Mouse (Mus musculus) testis, adult 2 months (tissue): Measurements from ENCODE around the gene Plxna4. TPM values are rescaled to one million over a fixed set of nuclear protein-coding genes. Genes with fewer than 3 reads are reported as not detected.
"Not testable (repeated sequence)": the region's sequence is repeated elsewhere in the genome, so short reads cannot be mapped to it uniquely, and the experiment has no call there.

Source experiments
- H3K27ac ChIP-seq: fragments of 200-500 bp; 2 replicates; pipeline ENCODE4 v1.5.1; 2012; ENCODE audit warnings: low read depth, low read length; ENCODE audit not compliant: control insufficient read depth, insufficient read depth
- H3K27me3 ChIP-seq: fragments of 200-500 bp; 2 replicates; pipeline ENCODE4 v1.6.1; 2012; ENCODE audit warnings: mild to moderate bottlenecking, low read length, moderate library complexity; ENCODE audit not compliant: control insufficient read depth, insufficient read depth
- H3K36me3 ChIP-seq: fragments of 200-500 bp; 2 replicates; pipeline ENCODE4 v1.6.1; 2012; ENCODE audit warnings: mild to moderate bottlenecking, low read length; ENCODE audit not compliant: control insufficient read depth, insufficient read depth
- H3K4me1 ChIP-seq: fragments of 200-500 bp; 2 replicates; pipeline ENCODE4 v1.6.1; 2012; ENCODE audit warnings: low read length; ENCODE audit not compliant: control insufficient read depth, insufficient read depth
- H3K4me3 ChIP-seq: fragments of 200-500 bp; 2 replicates; pipeline ENCODE4 v1.5.1; 2012; ENCODE audit warnings: low read depth, mild to moderate bottlenecking, low read length, moderate library complexity, mixed read lengths; ENCODE audit not compliant: control insufficient read depth
- CTCF ChIP-seq: fragments of 200-500 bp; IDR thresholded peaks from 2 replicates; pipeline ENCODE4 v1.5.1; 2012; ENCODE audit warnings: low read depth, mild to moderate bottlenecking, inconsistent platforms, low read length, moderate library complexity; ENCODE audit not compliant: control insufficient read depth, insufficient read depth, insufficient replicate concordance
- POLR2A ChIP-seq: fragments of 200-500 bp; IDR thresholded peaks from 2 replicates; pipeline ENCODE4 v1.6.1; 2012; ENCODE audit warnings: low read depth, mild to moderate bottlenecking, inconsistent platforms, low read length, moderate library complexity; ENCODE audit not compliant: control insufficient read depth
- polyA plus RNA-seq: library from polyadenylated mRNA; depleted of rRNA; stranded (reverse); fragments of >200 nt; gene quantifications from 2 replicates; pipeline ENCODE4 v1.2.3, GENCODE M21; 2012

Plxna4 gene
- polyA plus RNA-seq, 1 experiment: 0.62 TPM

DNA sequence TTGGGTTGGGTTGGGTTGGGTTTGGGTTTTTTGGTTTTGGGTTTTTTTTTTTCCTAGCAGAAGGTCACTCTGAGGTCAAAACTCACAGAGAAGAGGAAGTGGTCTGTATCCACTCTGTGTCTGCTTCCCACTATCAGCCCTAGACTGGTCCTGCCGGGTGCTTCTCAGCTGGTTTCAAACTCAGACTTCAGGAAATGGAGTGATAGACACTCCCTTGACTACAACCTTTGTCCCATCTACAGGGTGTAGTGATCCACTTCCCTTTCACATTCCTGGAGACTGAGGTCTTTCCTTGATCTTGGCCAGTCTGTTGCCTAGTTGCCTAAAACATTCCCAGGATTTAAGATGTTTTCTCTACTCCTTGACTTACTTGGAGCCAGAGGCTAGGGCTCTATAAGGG, 76.0 kb downstream of the Plxna4 start:
- Histone ChIP-seq H3K27ac (no peak overlapping the region), H3K27me3 (no peaks in the 10 kb centered on the region), H3K4me1 (no peaks in the 10 kb centered on the region), H3K4me3 (no peak overlapping the region), H3K36me3 (no peaks in the 10 kb centered on the region)
- TF ChIP-seq CTCF (no peak), POLR2A (no peak)

GRCm38 (mm10) chr6:32510924-32511323, 77.1 kb downstream of the Plxna4 start:
- no peaks in the 10 kb centered on the region for H3K36me3 ChIP-seq
- TF ChIP-seq POLR2A (no peak), CTCF (no peak)
- H3K4me3 ChIP-seq: no peak overlapping the region
- H3K27ac ChIP-seq: no peak overlapping the region
- no peaks in the 10 kb centered on the region for H3K4me1 ChIP-seq
- no peaks in the 10 kb centered on the region for H3K27me3 ChIP-seq

DNA sequence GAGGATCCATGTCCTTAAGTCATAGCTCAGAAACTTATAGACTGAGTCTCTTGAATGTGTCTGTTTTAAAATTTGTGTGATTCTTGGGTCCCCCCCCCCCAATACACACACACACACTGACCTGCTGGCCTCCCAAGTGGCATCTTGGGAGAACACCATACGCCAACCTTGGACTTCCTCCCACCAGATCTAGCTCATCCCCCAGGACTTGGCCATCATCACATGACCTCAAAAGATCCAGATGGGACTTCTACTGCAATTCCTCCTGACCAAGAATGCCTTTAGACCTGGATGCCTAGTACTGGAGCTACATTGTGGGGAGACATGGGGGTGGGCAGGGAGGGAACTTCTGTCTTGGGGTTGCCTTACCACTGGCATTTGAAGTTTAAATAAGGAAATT, 77.5 kb downstream of the Plxna4 start:
- Histone ChIP-seq H3K36me3 (no peaks in the 10 kb centered on the region), H3K4me1 (no peaks in the 10 kb centered on the region), H3K27ac (no peak overlapping the region), H3K27me3 (no peaks in the 10 kb centered on the region), H3K4me3 (no peak overlapping the region)
- no peak for TF ChIP-seq CTCF
- no peak for TF ChIP-seq POLR2A

DNA sequence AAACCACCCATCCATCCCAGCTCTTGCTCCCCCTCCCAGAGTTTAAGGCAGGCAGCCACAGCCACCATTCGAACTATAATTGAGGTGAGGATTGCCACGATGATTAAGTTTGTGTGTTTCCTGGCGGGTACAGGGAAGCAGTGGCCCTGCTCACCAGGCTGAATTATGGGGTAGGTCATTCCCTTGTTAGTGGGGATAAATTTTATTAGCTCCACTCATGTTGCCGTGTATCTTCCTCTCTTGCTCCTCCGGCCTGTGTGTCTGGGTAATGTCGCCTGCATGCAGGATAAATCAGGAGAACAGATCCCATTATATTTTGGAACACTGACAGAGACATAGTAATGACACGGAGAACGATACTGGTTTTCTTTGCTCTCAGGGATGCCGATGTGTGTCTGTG, 78.9 kb downstream of the Plxna4 start:
- H3K4me3 ChIP-seq: no peak overlapping the region
- TF ChIP-seq POLR2A (no peak), CTCF (no peak)
- H3K4me1 ChIP-seq: no peaks in the 10 kb centered on the region
- no peaks in the 10 kb centered on the region for H3K36me3 ChIP-seq
- H3K27me3 ChIP-seq: no peaks in the 10 kb centered on the region
- no peak overlapping the region for H3K27ac ChIP-seq

DNA sequence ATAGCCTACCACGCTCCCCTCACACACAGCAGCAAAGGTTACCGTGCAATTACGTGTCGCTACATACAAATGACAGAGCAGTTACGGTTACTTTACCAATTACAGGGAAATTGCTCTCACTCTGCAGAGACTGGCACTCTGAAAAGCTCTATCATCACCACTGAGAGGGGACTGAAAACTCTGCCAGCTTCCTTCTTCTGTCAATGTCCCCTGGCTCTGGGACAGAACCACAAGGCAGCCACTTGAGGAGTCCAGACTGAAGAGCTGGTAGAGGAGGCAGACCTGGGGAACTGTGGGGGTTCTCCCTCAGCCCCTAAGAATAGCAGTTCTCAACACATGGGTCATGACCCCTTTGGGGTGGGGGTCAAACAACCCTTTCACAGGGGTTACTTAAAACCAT, 83.0 kb downstream of the Plxna4 start:
- no peaks in the 10 kb centered on the region for H3K27me3 ChIP-seq
- TF ChIP-seq POLR2A: no peak
- TF ChIP-seq CTCF: no peak
- H3K4me3 ChIP-seq: no peak overlapping the region
- no peaks in the 10 kb centered on the region for H3K36me3 ChIP-seq
- no peaks in the 10 kb centered on the region for H3K4me1 ChIP-seq
- H3K27ac ChIP-seq: no peak overlapping the region

- not testable (repeated sequence) for H3K27me3 ChIP-seq, H3K4me1 ChIP-seq, H3K36me3 ChIP-seq, H3K4me3 ChIP-seq, H3K27ac ChIP-seq
Observed at GRCm38 (mm10) chr6:32501186-32501585, 86.8 kb downstream of the Plxna4 start.

DNA sequence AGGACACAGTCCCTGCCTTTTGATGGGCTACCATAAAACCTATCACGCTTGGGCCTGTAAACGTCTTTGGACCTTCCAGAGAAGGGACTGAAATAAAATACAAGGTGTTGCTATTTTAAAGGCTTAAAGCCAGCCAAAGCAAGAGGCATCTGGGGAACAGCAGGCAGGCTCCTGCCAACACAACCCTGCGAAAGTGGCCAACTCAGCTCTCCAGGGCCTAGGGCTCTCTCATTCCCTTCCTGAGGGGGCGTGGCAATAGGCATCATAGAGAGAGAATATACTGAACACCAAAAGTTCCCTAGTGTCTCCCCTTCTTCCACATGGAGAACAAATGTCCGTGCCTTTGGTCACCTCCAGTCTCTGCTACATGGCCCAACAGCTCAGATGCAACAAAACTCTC, 89.9 kb downstream of the Plxna4 start:
- no peaks in the 10 kb centered on the region for H3K4me1 ChIP-seq
- no peaks in the 10 kb centered on the region for H3K36me3 ChIP-seq
- no peak for TF ChIP-seq POLR2A
- no peak for TF ChIP-seq CTCF
- H3K27me3 ChIP-seq: no peaks in the 10 kb centered on the region
- no peak overlapping the region for H3K27ac ChIP-seq
- no peak overlapping the region for H3K4me3 ChIP-seq

GRCm38 (mm10) chr6:32496109-32496508, 91.9 kb downstream of the Plxna4 start:
- Histone ChIP-seq H3K4me1 (no peaks in the 10 kb centered on the region), H3K36me3 (no peaks in the 10 kb centered on the region), H3K27me3 (no peaks in the 10 kb centered on the region), H3K27ac (no peak overlapping the region), H3K4me3 (no peak overlapping the region)
- TF ChIP-seq CTCF (no peak), POLR2A (no peak)

- Histone ChIP-seq H3K27me3 (no peaks in the 10 kb centered on the region), H3K4me1 (no peaks in the 10 kb centered on the region), H3K36me3 (no peaks in the 10 kb centered on the region), H3K27ac (no peak overlapping the region), H3K4me3 (no peak overlapping the region)
- TF ChIP-seq CTCF (no peak), POLR2A (no peak)
Observed at GRCm38 (mm10) chr6:32495532-32495931, 92.5 kb downstream of the Plxna4 start.
